8 mouse cellular contexts compared by ENCODE assay signal in genomic region chr13:43763995-43764579, GRCm38 (mm10). TPM values are rescaled to one million over a fixed set of nuclear protein-coding genes. Genes with fewer than 3 reads are reported as not detected.
DNase-seq lines count a peak whose midpoint lies in the region; TF ChIP-seq lines count a peak whose summit lies in the region.
"Had no signal": no experiment of that assay in that cellular context is flagged by ENCODE, and none has a peak within 500 bp of the region (broad histone marks: within the 10 kb centered on the region; RNA-seq: fewer than 3 reads in every experiment).

No protein-coding gene starts in this region.

- no peak overlapping the region; the same call in 1 of the 2 replicates for H3K27ac ChIP-seq in cerebellum, adult 2 months (ENCODE audit: insufficient read depth, low read length)
- H3K27ac ChIP-seq: limb, embryonic 12.5 days had no signal

- no peak for TF ChIP-seq CTCF in cerebellum, adult 2 months (IDR thresholded peaks at IDR 0.05; ENCODE audit: borderline replicate concordance, insufficient read depth, low read depth, low read length)

- peaks cover 19% of the 10 kb centered on the region for H3K4me1 ChIP-seq in cerebellum, adult 2 months (ENCODE audit: control insufficient read depth, insufficient read depth, low read length)

- H3K4me3 ChIP-seq in cerebellum, adult 2 months (replicated peaks; ENCODE audit: insufficient read depth, low read depth, low read length), result no peak overlapping the region
- H3K4me3 ChIP-seq: limb, embryonic 12.5 days had no signal

- 6% methylated on average over 8 of the region's 8 CpGs for WGBS in cerebellum, adult 2 months

- DNase-seq in kidney, postnatal 10 days, result peak; percentile 72
- DNase-seq in kidney, adult 8-10 months, result no peak
- DNase-seq in adipocyte (ENCODE audit: low spot score), result peak; percentile 84
- peak; percentile 86 to 91 for DNase-seq in cerebellum, adult 2 months
- DNase-seq in layer of hippocampus, adult 9-11 months, result peak; percentile 56
- no peak for DNase-seq in gastrocnemius, adult 18-20 months (ENCODE audit: low spot score)
- no peak for DNase-seq in spleen, postnatal 4 days (ENCODE audit: low spot score in 2 of 2)

- TF ChIP-seq POLR2A in cerebellum, adult 2 months (IDR thresholded peaks at IDR 0.05; ENCODE audit: borderline replicate concordance, insufficient read depth, low read length), result no peak

- no peaks in the 10 kb centered on the region for H3K27me3 ChIP-seq in cerebellum, adult 2 months (ENCODE audit: control insufficient read depth, insufficient read depth, low read length)
- H3K27me3 ChIP-seq: limb, embryonic 12.5 days had no signal

RNA-seq across cellular contexts. Expression of gene Cd83, which starts 20.5 kb away (rescaled TPM):
- polyA plus RNA-seq in cerebellum, adult 2 months (2012; rRNA removed), result 33.3 and 35.7 TPM in 2 replicates
- under 1 TPM; 0.32 to 0.76 TPM for total RNA-seq in gastrocnemius, adult 18-20 months (2021)

Comparison
In these comparisons a context has a peak if more than half of its experiments do, and no peak if none do; other contexts are left out.
1. DNase-seq: peak in kidney, postnatal 10 days (single experiment), adipocyte (single experiment), cerebellum, adult 2 months (2 of 2) and layer of hippocampus, adult 9-11 months (single experiment); none in kidney, adult 8-10 months (0 of 2), gastrocnemius, adult 18-20 months (single experiment) and spleen, postnatal 4 days (0 of 2).